Mouse (Mus musculus) kidney, postnatal 0 days (tissue): ENCODE results near the gene Pgghg. TPM values are rescaled to one million over a fixed set of nuclear protein-coding genes. Genes with fewer than 3 reads are reported as not detected.

ENCODE experiments used
- ATAC-seq: fragments of 200-750 bp; cut with Nextera tagmentation; replicated peaks from 2 replicates; pipeline ENCODE4 v1.8.0; 2017; ENCODE audit warnings: low read depth, moderate number of reproducible peaks, moderate TSS enrichment, moderate library complexity; ENCODE audit not compliant: low FRiP score
- DNase-seq: peaks from one replicate; pipeline ENCODE4 v3.0.0-alpha.2; 2016; ENCODE audit warnings: low spot score
- H3K27ac ChIP-seq: fragments of 300-500 bp; sonication (generic); 2 replicates; pipeline ENCODE4 v1.5.1; 2014; ENCODE audit warnings: mild to moderate bottlenecking
- H3K27me3 ChIP-seq: fragments of 300-500 bp; sonication (generic); 2 replicates; pipeline ENCODE4 v1.6.1; 2014; ENCODE audit warnings: low read length, mixed read lengths; ENCODE audit not compliant: insufficient read depth
- H3K36me3 ChIP-seq: fragments of 300-500 bp; sonication (generic); 2 replicates; pipeline ENCODE4 v1.6.1; 2014; ENCODE audit warnings: low read length, mixed read lengths; ENCODE audit not compliant: insufficient read depth
- H3K4me1 ChIP-seq: fragments of 300-500 bp; sonication (generic); replicated peaks from 2 replicates; pipeline ENCODE4 v1.6.1; 2014; ENCODE audit warnings: antibody characterized with exemption, low read length, mixed read lengths; ENCODE audit not compliant: insufficient read depth
- H3K4me2 ChIP-seq: fragments of 300-500 bp; sonication (generic); 2 replicates; pipeline ENCODE4 v1.6.1; 2014; ENCODE audit warnings: mild to moderate bottlenecking, low read length, moderate library complexity, mixed read lengths
- H3K4me3 ChIP-seq: fragments of 300-500 bp; sonication (generic); replicated peaks from 2 replicates; pipeline ENCODE4 v1.5.1; 2014; ENCODE audit warnings: low read depth, low read length
- H3K9ac ChIP-seq: fragments of 300-500 bp; sonication (generic); 2 replicates; pipeline ENCODE4 v1.6.1; 2014; ENCODE audit warnings: low read depth, low read length
- H3K9me3 ChIP-seq: fragments of 300-500 bp; sonication (generic); replicated peaks from 2 replicates; pipeline ENCODE4 v1.6.1; 2016; ENCODE audit warnings: low read length, inconsistent platforms, mixed read lengths
- CTCF ChIP-seq: IDR thresholded peaks from 2 replicates; pipeline ENCODE4 v1.5.1; 2016; ENCODE audit warnings: antibody characterized with exemption, low read depth, mild to moderate bottlenecking, moderate library complexity
- WGBS: fragments of 180-500 bp; shearing (Covaris S2); extraction: QIAGEN DNeasy Blood & Tissue Kit; methylation state at CpG from one replicate; pipeline ENCODE4 v1.1.7; 2014; 5-methylcytosine and 5-hydroxymethylcytosine counted together
- polyA plus RNA-seq: library from polyadenylated mRNA; unstranded; fragments of >200 nt; fragmentation: Nextera tagmentation; extraction: Ambion mirVana; gene quantifications from 2 replicates; pipeline ENCODE4 v1.2.1, GENCODE M21; 2015

Pgghg gene
- polyA plus RNA-seq, 1 experiment from 2014 or later, result 20.3 TPM

- Histone ChIP-seq H3K36me3 (no peaks in the 10 kb centered on the region), H3K4me1 (no peaks in the 10 kb centered on the region), H3K9me3 (no peaks in the 10 kb centered on the region), H3K27ac (no peak overlapping the region), H3K9ac (no peak overlapping the region), H3K4me2 (no peak overlapping the region), H3K4me3 (no peak overlapping the region), H3K27me3 (no peaks in the 10 kb centered on the region)
- no peak for DNase-seq
- WGBS, result 78% methylated on average over 4 of the region's 4 CpGs
- no peak for ATAC-seq
- no peak for TF ChIP-seq CTCF
Observed at GRCm38 (mm10) chr7:140989022-140989421, 47.8 kb downstream of the Pgghg start.

GRCm38 (mm10) chr7:140990185-140990584 is 49.0 kb downstream of the Pgghg start:
- no peaks in the 10 kb centered on the region for H3K27me3 ChIP-seq
- no peaks in the 10 kb centered on the region for H3K9me3 ChIP-seq
- H3K4me3 ChIP-seq, result no peak overlapping the region
- TF ChIP-seq CTCF, result no peak
- no peak for ATAC-seq
- H3K27ac ChIP-seq, result no peak overlapping the region
- no peak for DNase-seq
- WGBS, result 41% methylated on average over 6 of the region's 6 CpGs
- no peaks in the 10 kb centered on the region for H3K4me1 ChIP-seq
- H3K4me2 ChIP-seq, result no peak overlapping the region
- H3K9ac ChIP-seq, result no peak overlapping the region
- no peaks in the 10 kb centered on the region for H3K36me3 ChIP-seq

GRCm38 (mm10) chr7:140990622-140991021 is 49.4 kb downstream of the Pgghg start:
- Histone ChIP-seq H3K9me3 (no peaks in the 10 kb centered on the region), H3K27ac (no peak overlapping the region), H3K4me1 (no peaks in the 10 kb centered on the region), H3K27me3 (no peaks in the 10 kb centered on the region), H3K36me3 (no peaks in the 10 kb centered on the region), H3K9ac (no peak overlapping the region), H3K4me2 (no peak overlapping the region), H3K4me3 (no peak overlapping the region)
- 49% methylated on average over 5 of the region's 5 CpGs for WGBS
- no peak for DNase-seq
- ATAC-seq, result no peak
- no peak for TF ChIP-seq CTCF

GRCm38 (mm10) chr7:140991117-140991689 is 50.0 kb downstream of the Pgghg start:
- Histone ChIP-seq H3K9me3 (no peaks in the 10 kb centered on the region), H3K4me3 (no peak overlapping the region), H3K36me3 (no peaks in the 10 kb centered on the region), H3K27me3 (no peaks in the 10 kb centered on the region), H3K4me1 (no peaks in the 10 kb centered on the region), H3K9ac (no peak overlapping the region), H3K27ac (no peak overlapping the region), H3K4me2 (no peak overlapping the region)
- DNase-seq (no peak), ATAC-seq (no peak)
- WGBS, result 81% methylated on average over 14 of the region's 14 CpGs
- TF ChIP-seq CTCF, result no peak

Other genes with a start within 250 kb of the Pgghg start
- gene Olfr541, start 244.1 kb upstream of the Pgghg start, polyA plus RNA-seq, result not detected in 2 replicates
- gene Cyp2e1, start 177.7 kb upstream of the Pgghg start, polyA plus RNA-seq, result 4.4 and 6.2 TPM in 2 replicates
- not detected in 2 replicates for gene Syce1, start 153.5 kb upstream of the Pgghg start, polyA plus RNA-seq
- gene Zfp941, start 119.2 kb upstream of the Pgghg start, polyA plus RNA-seq, result 1.2 and 1.3 TPM in 2 replicates
- 0.61 and 1.1 TPM in 2 replicates for gene Urah, start 106.4 kb upstream of the Pgghg start, polyA plus RNA-seq
- not detected in 2 replicates for gene Scgb1c1, start 95.8 kb upstream of the Pgghg start, polyA plus RNA-seq
- gene Odf3, start 93.6 kb upstream of the Pgghg start, polyA plus RNA-seq, result not detected in 2 replicates
- 0.18 TPM in 1 of 2 replicates, not detected in the other for gene Gm45785, start 85.1 kb upstream of the Pgghg start, polyA plus RNA-seq
- gene Ric8a, start 84.4 kb upstream of the Pgghg start, polyA plus RNA-seq, result 45.0 and 53.1 TPM in 2 replicates
- 48.0 and 53.9 TPM in 2 replicates for gene Bet1l, start 83.8 kb upstream of the Pgghg start, polyA plus RNA-seq
- 198 and 219 TPM in 2 replicates for gene Psmd13, start 59.4 kb upstream of the Pgghg start, polyA plus RNA-seq
- gene Sirt3, start 59.1 kb upstream of the Pgghg start, polyA plus RNA-seq, result 47.2 and 48.6 TPM in 2 replicates
- 0.39 and 0.47 TPM in 2 replicates for gene Cox8b, start 40.9 kb upstream of the Pgghg start, polyA plus RNA-seq
- gene Nlrp6, start 20.5 kb upstream of the Pgghg start, polyA plus RNA-seq, result 2.1 and 2.6 TPM in 2 replicates
- 1.5 and 2.2 TPM in 2 replicates for gene Ifitm5, start 8.9 kb downstream of the Pgghg start, polyA plus RNA-seq
- 0.45 and 0.68 TPM in 2 replicates for gene Gm45717, start 14.5 kb downstream of the Pgghg start, polyA plus RNA-seq
- 1,203 and 1,251 TPM in 2 replicates for gene Ifitm2, start 14.6 kb downstream of the Pgghg start, polyA plus RNA-seq
- 117 and 163 TPM in 2 replicates for gene Ifitm1, start 25.8 kb downstream of the Pgghg start, polyA plus RNA-seq
- gene Ifitm3, start 69.4 kb downstream of the Pgghg start, polyA plus RNA-seq, result 515 and 606 TPM in 2 replicates
- 1.1 and 1.5 TPM in 2 replicates for gene Ifitm6, start 76.5 kb downstream of the Pgghg start, polyA plus RNA-seq
- gene Gm17387, start 87.7 kb downstream of the Pgghg start, polyA plus RNA-seq, result not detected in 2 replicates
- gene B4galnt4, start 119.7 kb downstream of the Pgghg start, polyA plus RNA-seq, result 6.4 and 7.4 TPM in 2 replicates
- gene Pkp3, start 136.8 kb downstream of the Pgghg start, polyA plus RNA-seq, result 11.1 and 13.4 TPM in 2 replicates
- gene Sigirr, start 159.2 kb downstream of the Pgghg start, polyA plus RNA-seq, result 54.1 and 59.6 TPM in 2 replicates
- 6.9 and 8.1 TPM in 2 replicates for gene Ano9, start 176.4 kb downstream of the Pgghg start, polyA plus RNA-seq
- 75.3 and 85.1 TPM in 2 replicates for gene Ptdss2, start 181.0 kb downstream of the Pgghg start, polyA plus RNA-seq
- 136 and 147 TPM in 2 replicates for gene Rnh1, start 231.5 kb downstream of the Pgghg start, polyA plus RNA-seq